Mouse (Mus musculus): ENCODE measurements at regions not wholly inside any gene's neighbourhood (a gene's known extent, or its start where the extent isn't known, plus 50 kb on each side); places are given as distances from the start of the nearest gene placed in this dataset.

- TF ChIP-seq CTCF (IDR thresholded peaks at IDR 0.05) = no peak
- in situ Hi-C loops (cut with MboI; ENCODE audit: low pct_unique_long_range_greater_than_20kb) = loop anchor here (5.0 kb wide), 1 partner anchor 143 kb away; no protein-coding TSS in a partner anchor
- ATAC-seq (no peak), DNase-seq (ENCODE audit: low read depth, low spot score) (no peak)
- ChIA-PET CTCF (interaction anchor here (0.8 to 1.7 kb wide), 10 partner anchors 12 to 143 kb away, joined by 3 to 6 read pairs (median 4); no protein-coding TSS in a partner anchor), POLR2A (no interaction called here)
- H3K27me3 ChIP-seq = no peaks in the 10 kb centered on the region
Observed at GRCm38 (mm10) chr4:137163962-137164361, 113.3 kb upstream of the Wnt4 start.

- DNase-seq (ENCODE audit: low read depth, low spot score) = no peak
- no peak for ATAC-seq
- no peaks in the 10 kb centered on the region for H3K27me3 ChIP-seq
- POLR2A ChIA-PET = no interaction called here
- TF ChIP-seq CTCF (IDR thresholded peaks at IDR 0.05) = no peak
- in situ Hi-C loops (cut with MboI; ENCODE audit: low pct_unique_long_range_greater_than_20kb) = loop anchor here (5.0 kb wide), 1 partner anchor 147 kb away; no protein-coding TSS in a partner anchor
- CTCF ChIA-PET = no interaction called here
Observed at GRCm38 (mm10) chr4:137160526-137160925, 111.9 kb upstream of the Zbtb40 start.

GRCm38 (mm10) chr4:137158201-137158600 is 109.6 kb upstream of the Zbtb40 start:
- ATAC-seq (no peak), DNase-seq (ENCODE audit: low read depth, low spot score) (no peak)
- CTCF ChIA-PET = no interaction called here
- no peaks in the 10 kb centered on the region for H3K27me3 ChIP-seq
- POLR2A ChIA-PET = no interaction called here
- in situ Hi-C loops (cut with MboI; ENCODE audit: low pct_unique_long_range_greater_than_20kb) = loop anchor here (5.0 kb wide), 2 partner anchors 81 to 129 kb away; no protein-coding TSS in a partner anchor
- TF ChIP-seq CTCF (IDR thresholded peaks at IDR 0.05) = no peak

GRCm38 (mm10) chr4:137156441-137157105 is 108.0 kb upstream of the Zbtb40 start:
- H3K27me3 ChIP-seq = no peaks in the 10 kb centered on the region
- POLR2A ChIA-PET = no interaction called here
- CTCF ChIA-PET = no interaction called here
- in situ Hi-C loops (cut with MboI; ENCODE audit: low pct_unique_long_range_greater_than_20kb) = loop anchor here (5.0 kb wide), 2 partner anchors 79 to 131 kb away; no protein-coding TSS in a partner anchor
- ATAC-seq (no peak), DNase-seq (ENCODE audit: low read depth, low spot score) (no peak)
- no peak for TF ChIP-seq CTCF (IDR thresholded peaks at IDR 0.05)

- peak; percentile 51 for DNase-seq (ENCODE audit: low read depth, low spot score)
- CTCF ChIA-PET = no interaction called here
- POLR2A ChIA-PET = no interaction called here
- H3K27me3 ChIP-seq = no peaks in the 10 kb centered on the region
- no peak for ATAC-seq
- TF ChIP-seq CTCF (IDR thresholded peaks at IDR 0.05) = no peak
- in situ Hi-C loops (cut with MboI; ENCODE audit: low pct_unique_long_range_greater_than_20kb) = no loop called here
Observed at GRCm38 (mm10) chr4:137148756-137149155, 100.2 kb upstream of the Zbtb40 start.

GRCm38 (mm10) chr4:137147795-137148194 is 99.2 kb upstream of the Zbtb40 start:
- no peak for TF ChIP-seq CTCF (IDR thresholded peaks at IDR 0.05)
- no peaks in the 10 kb centered on the region for H3K27me3 ChIP-seq
- no peak for DNase-seq (ENCODE audit: low read depth, low spot score)
- in situ Hi-C loops (cut with MboI; ENCODE audit: low pct_unique_long_range_greater_than_20kb) = no loop called here
- ATAC-seq = no peak
- POLR2A ChIA-PET = interaction anchor here (0.6 kb wide), 1 partner anchor 361 kb away, joined by 5 read pairs; no protein-coding TSS in a partner anchor
- CTCF ChIA-PET = no interaction called here

- in situ Hi-C loops (cut with MboI; ENCODE audit: low pct_unique_long_range_greater_than_20kb) = no loop called here
- no peak for ATAC-seq
- POLR2A ChIA-PET = no interaction called here
- no peak for TF ChIP-seq CTCF (IDR thresholded peaks at IDR 0.05)
- DNase-seq (ENCODE audit: low read depth, low spot score) = no peak
- CTCF ChIA-PET = no interaction called here
- H3K27me3 ChIP-seq = no peaks in the 10 kb centered on the region
Observed at GRCm38 (mm10) chr4:137146326-137146725, 97.7 kb upstream of the Zbtb40 start.

GRCm38 (mm10) chr4:137142316-137142715 is 93.7 kb upstream of the Zbtb40 start:
- ChIA-PET CTCF (no interaction called here), POLR2A (no interaction called here)
- no peak for DNase-seq (ENCODE audit: low read depth, low spot score)
- no peak for ATAC-seq
- in situ Hi-C loops (cut with MboI; ENCODE audit: low pct_unique_long_range_greater_than_20kb) = no loop called here
- H3K27me3 ChIP-seq = no peaks in the 10 kb centered on the region
- TF ChIP-seq CTCF (IDR thresholded peaks at IDR 0.05) = no peak

GRCm38 (mm10) chr4:137139051-137139705 is 90.6 kb upstream of the Zbtb40 start:
- TF ChIP-seq CTCF (IDR thresholded peaks at IDR 0.05) = no peak
- ChIA-PET CTCF (interaction anchor here (1.0 kb wide), 1 partner anchor 10 kb away, joined by 3 read pairs; no protein-coding TSS in a partner anchor), POLR2A (no interaction called here)
- H3K27me3 ChIP-seq = no peaks in the 10 kb centered on the region
- ATAC-seq (no peak), DNase-seq (ENCODE audit: low read depth, low spot score) (no peak)
- in situ Hi-C loops (cut with MboI; ENCODE audit: low pct_unique_long_range_greater_than_20kb) = no loop called here

- ATAC-seq = no peak
- in situ Hi-C loops (cut with MboI; ENCODE audit: low pct_unique_long_range_greater_than_20kb) = no loop called here
- H3K27me3 ChIP-seq = no peaks in the 10 kb centered on the region
- ChIA-PET CTCF (no interaction called here), POLR2A (no interaction called here)
- TF ChIP-seq CTCF (IDR thresholded peaks at IDR 0.05) = no peak
- DNase-seq (ENCODE audit: low read depth, low spot score) = no peak
Observed at GRCm38 (mm10) chr4:137138127-137138526, 89.5 kb upstream of the Zbtb40 start.

GRCm38 (mm10) chr4:137136313-137136712 is 87.7 kb upstream of the Zbtb40 start:
- ATAC-seq (peak; percentile 51), DNase-seq (ENCODE audit: low read depth, low spot score) (no peak)
- POLR2A ChIA-PET = no interaction called here
- CTCF ChIA-PET = interaction anchor here (1.0 to 1.4 kb wide), 2 partner anchors 29 to 172 kb away, joined by 3 to 4 read pairs; no protein-coding TSS in a partner anchor
- in situ Hi-C loops (cut with MboI; ENCODE audit: low pct_unique_long_range_greater_than_20kb) = no loop called here
- no peaks in the 10 kb centered on the region for H3K27me3 ChIP-seq
- TF ChIP-seq CTCF (IDR thresholded peaks at IDR 0.05) = no peak
